Mouse (Mus musculus) thymus, adult 2 months (tissue): ENCODE measurements around the gene Kcnj11. TPM values are rescaled to one million over a fixed set of nuclear protein-coding genes. Genes with fewer than 3 reads are reported as not detected.

Experiments
- DNase-seq: peaks from one replicate; pipeline ENCODE4 v3.0.0; 2021
- H3K27ac ChIP-seq: fragments of 200-500 bp; 2 replicates; pipeline ENCODE4 v1.5.1; 2012; ENCODE audit warnings: low read length, control low read depth; ENCODE audit not compliant: control insufficient read depth, insufficient read depth
- H3K27me3 ChIP-seq: fragments of 200-500 bp; 2 replicates; pipeline ENCODE4 v1.6.1; 2012; ENCODE audit warnings: mild to moderate bottlenecking, low read length, moderate library complexity, mixed read lengths; ENCODE audit not compliant: control insufficient read depth, insufficient read depth
- H3K36me3 ChIP-seq: fragments of 200-500 bp; 2 replicates; pipeline ENCODE4 v1.6.1; 2012; ENCODE audit warnings: mild to moderate bottlenecking, low read length, moderate library complexity; ENCODE audit not compliant: control insufficient read depth, insufficient read depth
- H3K4me1 ChIP-seq: fragments of 200-500 bp; replicated peaks from 2 replicates; pipeline ENCODE4 v1.6.1; 2012; ENCODE audit warnings: low read length; ENCODE audit not compliant: control insufficient read depth, insufficient read depth
- H3K4me3 ChIP-seq: fragments of 200-500 bp; 2 replicates; pipeline ENCODE4 v1.5.1; 2012; ENCODE audit warnings: mild to moderate bottlenecking, low read length, control low read depth, moderate library complexity; ENCODE audit not compliant: control insufficient read depth, insufficient read depth
- CTCF ChIP-seq: fragments of 200-500 bp; IDR thresholded peaks from 2 replicates; pipeline ENCODE4 v1.5.1; 2012; ENCODE audit warnings: mild to moderate bottlenecking, control low read depth, low read length, moderate library complexity, borderline replicate concordance; ENCODE audit not compliant: control insufficient read depth, poor library complexity, insufficient read depth; ENCODE audit errors: extremely low read depth
- POLR2A ChIP-seq: fragments of 200-500 bp; IDR thresholded peaks from 2 replicates; pipeline ENCODE4 v1.6.1; 2012; ENCODE audit warnings: mild to moderate bottlenecking, low read length, control low read depth, moderate library complexity; ENCODE audit not compliant: control insufficient read depth, poor library complexity, insufficient read depth; ENCODE audit errors: extremely low read depth
- WGBS: fragments of 180-500 bp; shearing (Covaris S2); methylation state at CpG from one replicate; pipeline ENCODE4 v1.1.7; 2018; 5-methylcytosine and 5-hydroxymethylcytosine counted together
- polyA plus RNA-seq: library from polyadenylated mRNA; depleted of rRNA; stranded (reverse); fragments of >200 nt; gene quantifications from 2 replicates; pipeline ENCODE4 v1.2.3, GENCODE M21; 2012

Kcnj11 gene
- polyA plus RNA-seq, 1 experiment: 12.6 TPM

DNA sequence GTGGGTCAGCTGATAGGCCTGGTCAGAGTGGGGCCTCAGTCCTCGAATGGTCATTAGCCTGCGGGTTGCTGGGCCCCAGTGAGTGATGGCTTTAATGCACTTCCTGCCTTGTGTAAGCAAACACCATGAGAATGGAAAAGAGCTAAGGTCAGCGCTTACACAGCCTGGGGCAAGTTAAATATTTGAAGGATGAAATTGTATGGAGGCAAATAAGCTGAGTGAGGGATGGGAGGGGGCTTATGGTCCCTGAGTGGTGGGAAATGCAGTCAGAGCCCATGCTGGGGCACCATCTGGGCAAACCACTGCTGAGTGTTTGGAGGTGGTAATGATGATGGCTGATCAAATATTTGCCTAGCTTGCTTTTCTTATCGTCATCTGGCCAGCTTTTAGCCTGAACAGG, 22.4 kb upstream of the Kcnj11 start:
- TF ChIP-seq CTCF: no peak
- whole genome bisulfite sequencing: 53% methylated on average over 4 of the region's 4 CpGs
- Histone ChIP-seq H3K4me3 (no peak overlapping the region), H3K27me3 (no peaks in the 10 kb centered on the region; the same call in 1 of the 2 replicates), H3K36me3 (no peaks in the 10 kb centered on the region), H3K27ac (no peak overlapping the region), H3K4me1 (no peaks in the 10 kb centered on the region)
- no peak for DNase-seq

DNA sequence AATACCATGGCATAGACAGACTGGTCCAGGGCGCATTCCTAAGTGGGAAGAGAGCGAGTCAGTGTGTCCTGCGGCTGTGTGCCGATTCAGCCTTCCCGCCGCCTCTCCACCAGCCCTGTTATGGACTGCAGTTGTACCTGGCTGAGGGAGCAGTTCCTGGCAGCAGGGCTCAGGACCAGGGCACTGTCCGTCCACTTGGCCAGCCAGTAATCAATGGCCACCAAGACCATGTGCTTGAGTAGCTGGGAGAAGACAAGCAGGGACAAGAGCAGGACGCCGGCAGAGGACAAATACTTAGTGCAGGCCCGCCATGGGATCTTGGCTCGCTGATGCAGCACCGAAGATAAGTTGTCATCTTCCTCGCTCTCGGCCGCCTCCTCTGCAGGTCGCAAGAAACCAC, 16.5 kb upstream of the Kcnj11 start:
- Histone ChIP-seq H3K4me3 (no peak overlapping the region), H3K27ac (no peak overlapping the region), H3K36me3 (no peaks in the 10 kb centered on the region), H3K27me3 (no peaks in the 10 kb centered on the region), H3K4me1 (no peaks in the 10 kb centered on the region)
- 94% methylated on average over 16 of the region's 16 CpGs for WGBS
- TF ChIP-seq POLR2A: no peak
- TF ChIP-seq CTCF: no peak
- no peak for DNase-seq

DNA sequence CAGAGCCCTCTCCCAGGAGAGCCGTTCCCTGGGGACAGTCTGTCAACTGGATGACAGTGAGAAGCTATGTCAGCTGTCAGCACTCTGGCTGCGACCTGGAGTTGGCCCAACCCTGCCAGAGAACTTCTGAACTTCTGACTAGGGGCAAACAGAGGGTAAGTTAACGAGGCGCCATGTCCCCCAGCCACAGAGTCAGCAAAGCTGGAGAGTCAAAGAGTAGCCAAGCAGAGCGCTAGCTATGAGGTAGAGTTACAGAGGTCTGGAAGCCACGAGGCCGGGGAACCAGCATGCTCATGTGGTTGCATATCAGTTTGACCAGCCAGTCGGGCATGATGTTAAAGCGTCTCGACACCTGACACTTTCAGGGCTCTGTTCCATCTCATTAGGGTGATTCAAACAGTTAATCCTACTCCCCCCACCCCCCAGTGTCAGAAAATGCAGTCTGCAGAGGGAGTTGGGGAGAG, 15.6 kb upstream of the Kcnj11 start:
- Histone ChIP-seq H3K4me1 (no peaks in the 10 kb centered on the region), H3K27ac (no peak overlapping the region), H3K27me3 (no peaks in the 10 kb centered on the region), H3K36me3 (no peaks in the 10 kb centered on the region), H3K4me3 (no peak overlapping the region)
- no peak for DNase-seq
- TF ChIP-seq CTCF (no peak), POLR2A (no peak)
- WGBS: 69% methylated on average over 10 of the region's 10 CpGs

DNA sequence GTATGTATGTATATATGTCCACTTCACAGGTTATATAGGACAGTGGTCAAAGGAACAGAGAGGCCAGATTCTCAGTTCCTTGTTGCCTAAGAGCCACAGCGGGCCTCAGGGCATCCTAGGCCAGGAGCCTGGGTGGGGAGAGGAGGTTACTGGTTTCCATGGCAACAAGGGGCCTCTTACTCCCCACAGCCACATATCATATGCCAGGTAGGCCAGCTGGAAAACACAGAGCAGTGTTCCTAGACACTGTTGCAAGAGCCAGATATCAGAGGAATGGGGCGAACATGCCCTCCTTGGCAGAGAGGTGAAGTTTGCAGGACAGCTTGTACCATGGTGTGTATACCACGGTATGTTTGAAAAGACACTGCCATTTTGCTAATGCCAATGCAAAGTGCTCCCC, 12.9 kb upstream of the Kcnj11 start:
- TF ChIP-seq CTCF: no peak
- no peak overlapping the region for H3K27ac ChIP-seq
- no peaks in the 10 kb centered on the region for H3K4me1 ChIP-seq
- WGBS: 79% methylated on average over 3 of the region's 3 CpGs
- no peaks in the 10 kb centered on the region for H3K36me3 ChIP-seq
- no peaks in the 10 kb centered on the region for H3K27me3 ChIP-seq
- H3K4me3 ChIP-seq: no peak overlapping the region
- no peak for DNase-seq

DNA sequence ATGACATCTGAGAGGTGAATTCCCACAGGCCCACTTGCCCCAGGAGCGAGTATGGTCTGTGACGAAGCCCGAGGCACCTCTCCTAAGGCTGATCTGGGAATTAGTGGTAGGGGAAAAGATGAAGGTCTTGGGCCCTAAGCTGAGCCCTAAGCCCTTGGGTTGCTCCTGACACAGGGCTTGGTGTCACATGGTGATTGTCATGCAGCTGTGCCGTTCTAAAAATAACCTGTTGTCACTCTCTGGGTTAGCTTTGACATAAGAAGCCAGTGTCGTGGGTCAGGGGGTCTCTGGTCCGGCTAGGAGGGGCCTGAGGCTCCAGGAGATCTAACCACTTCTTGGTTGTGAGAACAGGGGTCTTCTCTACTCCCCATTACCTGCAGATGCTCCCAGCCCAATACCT, 11.4 kb upstream of the Kcnj11 start:
- Histone ChIP-seq H3K27ac (no peak overlapping the region), H3K27me3 (no peaks in the 10 kb centered on the region), H3K4me1 (no peaks in the 10 kb centered on the region), H3K4me3 (no peak overlapping the region), H3K36me3 (no peaks in the 10 kb centered on the region)
- WGBS: 72% methylated on average over 6 of the region's 6 CpGs
- TF ChIP-seq CTCF: no peak
- TF ChIP-seq POLR2A: no peak
- DNase-seq: no peak

DNA sequence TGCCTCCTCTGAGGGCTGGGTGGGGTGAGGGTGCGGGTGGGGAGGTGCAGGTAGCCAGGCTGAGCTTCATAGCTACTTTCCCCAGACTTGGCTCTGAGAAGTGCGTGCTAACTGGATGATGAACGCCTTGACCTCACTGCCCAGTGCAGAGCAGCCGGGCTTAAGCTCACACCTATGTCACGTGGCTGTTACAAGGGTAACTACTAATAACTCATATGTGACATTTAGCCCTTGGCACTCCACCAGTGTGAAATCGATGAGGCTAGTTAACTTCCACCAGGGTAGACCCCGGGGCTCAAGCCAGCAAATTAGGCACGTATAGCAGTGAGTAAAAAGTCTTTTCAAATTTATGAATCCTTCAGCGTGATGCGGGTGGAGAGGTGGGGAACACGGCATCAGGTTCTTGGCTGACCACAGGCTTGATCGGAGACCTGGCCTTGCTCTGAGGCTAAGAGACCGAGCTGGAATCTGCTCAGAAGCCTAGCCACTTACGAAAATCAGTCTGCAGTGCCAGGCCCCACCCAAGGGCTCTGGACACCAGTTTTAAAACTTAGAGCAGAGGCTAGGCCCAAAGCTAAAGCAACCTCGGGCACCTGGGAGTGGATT, 10.8 kb upstream of the Kcnj11 start:
- H3K27ac ChIP-seq: no peak overlapping the region
- 90% methylated on average over 15 of the region's 15 CpGs for WGBS

DNA sequence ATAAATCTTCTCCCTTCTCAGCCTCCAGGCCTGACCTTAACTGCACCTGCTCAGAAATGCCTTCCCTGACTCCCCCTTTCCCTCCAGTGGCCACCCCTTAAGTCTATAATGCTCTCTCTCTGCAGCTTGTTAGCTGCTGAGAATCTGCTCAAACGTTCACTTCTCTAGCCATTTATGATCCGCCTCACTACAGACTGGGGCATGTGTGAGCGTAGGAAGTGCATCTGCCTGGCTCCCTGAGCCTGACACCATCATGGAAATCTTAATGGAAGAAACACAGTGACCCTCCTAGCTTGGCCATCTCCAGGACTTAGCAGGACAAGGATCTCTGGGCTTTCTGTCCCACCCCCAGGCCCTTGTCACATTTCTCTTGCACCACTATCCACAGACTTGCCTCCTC, 9.5 kb upstream of the Kcnj11 start:
- H3K4me3 ChIP-seq: no peak overlapping the region
- H3K27ac ChIP-seq: no peak overlapping the region
- H3K27me3 ChIP-seq: no peaks in the 10 kb centered on the region
- DNase-seq: no peak
- H3K36me3 ChIP-seq: no peaks in the 10 kb centered on the region
- WGBS: 70% methylated on average over 3 of the region's 3 CpGs
- TF ChIP-seq POLR2A (no peak), CTCF (no peak)
- H3K4me1 ChIP-seq: no peaks in the 10 kb centered on the region

More for the DNA sequence above, 10.8 kb upstream of the Kcnj11 start:
- no peaks in the 10 kb centered on the region for H3K27me3 ChIP-seq
- DNase-seq: no peak
- no peak overlapping the region for H3K4me3 ChIP-seq
- no peaks in the 10 kb centered on the region for H3K4me1 ChIP-seq
- TF ChIP-seq CTCF (no peak), POLR2A (no peak)
- H3K36me3 ChIP-seq: no peaks in the 10 kb centered on the region

DNA sequence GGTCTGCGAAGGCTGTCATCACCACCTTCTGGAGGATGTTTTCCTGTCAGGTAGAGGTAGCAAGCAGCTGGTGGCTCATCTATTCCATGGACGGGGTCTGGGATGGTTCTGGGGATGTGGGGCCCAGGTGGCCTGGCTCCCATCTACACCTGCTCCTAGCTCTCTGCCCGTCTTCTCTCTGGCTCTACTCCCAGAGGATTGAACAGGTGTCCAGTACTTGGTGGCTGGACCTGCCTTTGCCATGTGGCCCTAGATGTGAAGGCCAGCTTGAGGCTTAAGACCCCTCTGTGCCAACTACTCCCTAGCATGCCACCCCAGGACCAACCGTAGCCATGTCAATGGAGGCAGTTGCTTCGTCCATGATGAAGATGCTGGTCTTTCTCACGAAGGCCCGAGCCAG, 4.9 kb upstream of the Kcnj11 start:
- no peaks in the 10 kb centered on the region for H3K27me3 ChIP-seq
- no peaks in the 10 kb centered on the region for H3K4me1 ChIP-seq
- WGBS: 91% methylated on average over 7 of the region's 7 CpGs
- H3K4me3 ChIP-seq: no peak overlapping the region
- H3K36me3 ChIP-seq: no peaks in the 10 kb centered on the region
- DNase-seq: no peak
- TF ChIP-seq CTCF: no peak
- TF ChIP-seq POLR2A: no peak
- no peak overlapping the region for H3K27ac ChIP-seq
